Comparison of ENCODE assay signal across 11 mouse cellular contexts in genomic region chr14:61645547-61645946, GRCm38 (mm10). TPM values are rescaled to one million over a fixed set of nuclear protein-coding genes. Genes with fewer than 3 reads are reported as not detected.
DNase-seq lines count a peak whose midpoint lies in the region; ATAC-seq and TF ChIP-seq lines count a peak whose summit lies in the region.
"Had no signal": no experiment of that assay in that cellular context is flagged by ENCODE, and none has a peak within 500 bp of the region (broad histone marks: within the 10 kb centered on the region; RNA-seq: fewer than 3 reads in every experiment).

No protein-coding gene starts in this region.

- H3K36me3 ChIP-seq in kidney, embryonic 14.5 days (ENCODE audit: control insufficient read depth, insufficient read depth, low read length), result no peaks in the 10 kb centered on the region
- H3K36me3 ChIP-seq in C2C12 (ENCODE audit: control insufficient read depth, insufficient read depth), result peaks cover 25% of the 10 kb centered on the region
- no peaks in the 10 kb centered on the region for H3K36me3 ChIP-seq in limb, embryonic 13.5 days

- intact Hi-C loops in gastrocnemius, adult 2 months (cut with DNase I), result loop anchor here (5.0 kb wide), 1 partner anchor 88 kb away; the partner anchor contains the start of gene Spryd7
- intact Hi-C loops in left cerebral cortex, postnatal 36 days (cut with DNase I), result loop anchor here (5.0 kb wide), 1 partner anchor 397 kb away; no protein-coding TSS in a partner anchor

- H3K4me2 ChIP-seq in kidney, embryonic 14.5 days (replicated peaks; ENCODE audit: low read depth, low read length), result peak overlapping the region; percentile 19
- peak overlapping the region; percentile 38; the same call in 1 of the 2 replicates for H3K4me2 ChIP-seq in limb, embryonic 13.5 days (replicated peaks)

- peak overlapping the region; percentile 92 for H3K27ac ChIP-seq in gastrocnemius, adult 2 months
- H3K27ac ChIP-seq in kidney, embryonic 14.5 days (ENCODE audit: low read depth, low read length), result no peak overlapping the region
- H3K27ac ChIP-seq in limb, embryonic 13.5 days, result no peak overlapping the region

- 24% methylated on average over 1 of the region's 1 CpGs for WGBS in kidney, embryonic 14.5 days
- 19% methylated on average over 1 of the region's 1 CpGs for WGBS in limb, embryonic 13.5 days

- TF ChIP-seq CTCF in gastrocnemius, adult 2 months (IDR thresholded peaks at IDR 0.05), result no peak
- no peak for TF ChIP-seq CTCF in C2C12 (IDR thresholded peaks at IDR 0.05; ENCODE audit: control insufficient read depth, insufficient read depth, insufficient read length)

- H3K9ac ChIP-seq in kidney, embryonic 14.5 days (ENCODE audit: low read depth, low read length), result no peak overlapping the region
- no peak overlapping the region for H3K9ac ChIP-seq in limb, embryonic 13.5 days

- no peak for ATAC-seq in kidney, embryonic 14.5 days (ENCODE audit: low FRiP score, low TSS enrichment)
- ATAC-seq in limb, embryonic 13.5 days (ENCODE audit: low FRiP score, low read depth), result no peak
- ATAC-seq: intestine, postnatal 0 days had no signal

- H3K27me3 ChIP-seq in kidney, embryonic 14.5 days (ENCODE audit: control insufficient read depth, insufficient read depth, low read length), result no peaks in the 10 kb centered on the region
- no peaks in the 10 kb centered on the region for H3K27me3 ChIP-seq in C2C12 (ENCODE audit: control insufficient read depth, insufficient read depth, insufficient read length)
- no peaks in the 10 kb centered on the region for H3K27me3 ChIP-seq in limb, embryonic 13.5 days

- DNase-seq in gastrocnemius, adult 2 months, result no peak
- DNase-seq in gastrocnemius, postnatal 10 days, result no peak
- DNase-seq in kidney, adult 8-10 months, result no peak
- no peak for DNase-seq in left cerebral cortex, postnatal 36 days (ENCODE audit: low spot score in 2 of 2)
- no peak for DNase-seq in cerebellum, postnatal 4 days (ENCODE audit: low spot score in 2 of 2)
- DNase-seq: cerebellum, postnatal 25 days; spleen, adult 18-20 months had no signal

- peaks cover 70% of the 10 kb centered on the region for H3K79me3 ChIP-seq in C2C12 (ENCODE audit: low read depth)

- peaks cover 97% of the 10 kb centered on the region for H3K79me2 ChIP-seq in C2C12 (ENCODE audit: control insufficient read depth, insufficient read depth)

- no peaks in the 10 kb centered on the region for H3K4me1 ChIP-seq in kidney, embryonic 14.5 days (ENCODE audit: control insufficient read depth, insufficient read depth, low read length)
- H3K4me1 ChIP-seq in limb, embryonic 13.5 days, result peaks cover 7% of the 10 kb centered on the region; the same call in 1 of the 2 replicates

- no peaks in the 10 kb centered on the region for H3K9me3 ChIP-seq in kidney, embryonic 14.5 days (ENCODE audit: control insufficient read depth, low read length)
- no peaks in the 10 kb centered on the region for H3K9me3 ChIP-seq in limb, embryonic 13.5 days

- H3ac ChIP-seq in C2C12 (ENCODE audit: control insufficient read depth, insufficient read length, low read depth), result no peak overlapping the region

- H3K4me3 ChIP-seq in gastrocnemius, adult 2 months, result peak overlapping the region; percentile 90
- H3K4me3 ChIP-seq in kidney, embryonic 14.5 days (ENCODE audit: low read length), result peak overlapping the region; percentile 14; the same call in 1 of the 2 replicates
- H3K4me3 ChIP-seq in C2C12 (ENCODE audit: insufficient read depth, poor library complexity, severe bottlenecking), result peak overlapping the region; percentile 6
- H3K4me3 ChIP-seq in limb, embryonic 13.5 days, result no peak overlapping the region

TF ChIP-seq in C2C12, 6 proteins besides CTCF, POLR2A, EP300 and RAD21:
- TF ChIP-seq FOSL1 (IDR thresholded peaks at IDR 0.05; ENCODE audit: insufficient read depth, low read length, poor library complexity, severe bottlenecking), result no peak
- TF ChIP-seq MYOD1 (IDR thresholded peaks at IDR 0.05; ENCODE audit: control insufficient read depth, insufficient read length, low read depth), result no peak
- TF ChIP-seq MAX (IDR thresholded peaks at IDR 0.05), result no peak
- no peak for TF ChIP-seq CEBPB (IDR thresholded peaks at IDR 0.05; ENCODE audit: low read depth)
- TF ChIP-seq MYOG (IDR thresholded peaks at IDR 0.05; ENCODE audit: control insufficient read depth, extremely low read depth, insufficient read length), result no peak
- no peak for TF ChIP-seq USF1 (IDR thresholded peaks at IDR 0.05; ENCODE audit: low read depth)

RNA-seq across cellular contexts. Expression of gene Kcnrg, which starts 38.3 kb away (rescaled TPM):
- not detected for total RNA-seq in gastrocnemius, adult 2 months (2021)
- under 1 TPM; 0.40 to 0.43 TPM for total RNA-seq in gastrocnemius, postnatal 10 days (2021)
- 0.43 and 0.46 TPM in 2 replicates for polyA plus RNA-seq in kidney, embryonic 14.5 days (2014; fragmentation: Nextera tagmentation; extraction: Ambion mirVana)
- polyA plus RNA-seq in C2C12 (2012; fragmentation: generic; extraction: Trizol), result 0.09 TPM
- 1.2 and 1.7 TPM in 2 replicates for polyA plus RNA-seq in limb, embryonic 13.5 days (2015; fragmentation: Nextera tagmentation; extraction: Ambion mirVana)
- total RNA-seq in left cerebral cortex, postnatal 36 days (2021), result 1 to 10 TPM in 1 of 2 experiments, under 1 TPM in 1; 0.64 to 1.1 TPM

RNA-seq across cellular contexts. Expression of gene Trim13, which starts 47.5 kb away (rescaled TPM):
- total RNA-seq in gastrocnemius, adult 2 months (2021), result 1 to 10 TPM; 6.6 to 8.5 TPM
- 10 to 100 TPM; 18.8 to 21.7 TPM for total RNA-seq in gastrocnemius, postnatal 10 days (2021)
- polyA plus RNA-seq in kidney, embryonic 14.5 days (2014; fragmentation: Nextera tagmentation; extraction: Ambion mirVana), result 15.3 and 16.1 TPM in 2 replicates
- polyA plus RNA-seq in C2C12 (2012; fragmentation: generic; extraction: Trizol), result 2.9 TPM
- polyA plus RNA-seq in limb, embryonic 13.5 days (2015; fragmentation: Nextera tagmentation; extraction: Ambion mirVana), result 28.6 and 28.8 TPM in 2 replicates
- total RNA-seq in left cerebral cortex, postnatal 36 days (2021), result 10 to 100 TPM; 11.8 to 11.9 TPM
